Mouse (Mus musculus) gastrocnemius, adult 2 months (tissue): ENCODE data around the gene Surf1. TPM values are rescaled to one million over a fixed set of nuclear protein-coding genes. Genes with fewer than 3 reads are reported as not detected.
A peak's percentile ranks its signal among the peaks of the same experiment; 100 is the strongest.

Experiments used
- DNase-seq: peaks from one replicate; pipeline ENCODE4 v3.0.0; 2022
- H3K27ac ChIP-seq: fragments of 200-600 bp; 2 replicates; pipeline ENCODE4 v1.8.1; 2022; ENCODE audit warnings: mild to moderate bottlenecking
- H3K4me3 ChIP-seq: fragments of 200-600 bp; 2 replicates; pipeline ENCODE4 v1.8.1; 2022; ENCODE audit warnings: mild to moderate bottlenecking, moderate library complexity
- CTCF ChIP-seq: fragments of 200-600 bp; IDR thresholded peaks from 2 replicates; pipeline ENCODE4 v1.8.1; 2022; ENCODE audit warnings: antibody characterized with exemption, mild to moderate bottlenecking, moderate library complexity
- intact Hi-C: fragments of 180-260 bp; cut with DNase I; formaldehyde crosslinking; loops from one replicate; pipeline ENCODE4 v1.15.1; 2025
- long read RNA-seq, 2 experiments: library from polyadenylated mRNA; stranded (forward); transcript quantifications; one replicate each; pipeline ENCODE4 v2.0.0; 2021
- total RNA-seq, 2 experiments: library from RNA; stranded (reverse); gene quantifications; 2 replicates each; pipeline ENCODE4 v1.2.3; 2021

The Surf1 gene
- 10 to 100 TPM; 41.1 to 41.6 TPM for total RNA-seq
- long read RNA-seq, experiment 1, transcript Surf1-201 (9 exons, 1,173 nt) = major isoform, 11 of 24 reads
- long read RNA-seq, experiment 1, partial matches to known transcripts = 5 of 24 reads
- long read RNA-seq, experiment 1, other reads (novel, unspliced or antisense) = 5 of 24 reads
- long read RNA-seq, experiment 2, transcript Surf1-201 (9 exons, 1,173 nt) = major isoform, 11 of 17 reads
- long read RNA-seq, experiment 2, partial matches to known transcripts = 0 of 17 reads
- long read RNA-seq, experiment 2, other reads (novel, unspliced or antisense) = 3 of 17 reads

DNA sequence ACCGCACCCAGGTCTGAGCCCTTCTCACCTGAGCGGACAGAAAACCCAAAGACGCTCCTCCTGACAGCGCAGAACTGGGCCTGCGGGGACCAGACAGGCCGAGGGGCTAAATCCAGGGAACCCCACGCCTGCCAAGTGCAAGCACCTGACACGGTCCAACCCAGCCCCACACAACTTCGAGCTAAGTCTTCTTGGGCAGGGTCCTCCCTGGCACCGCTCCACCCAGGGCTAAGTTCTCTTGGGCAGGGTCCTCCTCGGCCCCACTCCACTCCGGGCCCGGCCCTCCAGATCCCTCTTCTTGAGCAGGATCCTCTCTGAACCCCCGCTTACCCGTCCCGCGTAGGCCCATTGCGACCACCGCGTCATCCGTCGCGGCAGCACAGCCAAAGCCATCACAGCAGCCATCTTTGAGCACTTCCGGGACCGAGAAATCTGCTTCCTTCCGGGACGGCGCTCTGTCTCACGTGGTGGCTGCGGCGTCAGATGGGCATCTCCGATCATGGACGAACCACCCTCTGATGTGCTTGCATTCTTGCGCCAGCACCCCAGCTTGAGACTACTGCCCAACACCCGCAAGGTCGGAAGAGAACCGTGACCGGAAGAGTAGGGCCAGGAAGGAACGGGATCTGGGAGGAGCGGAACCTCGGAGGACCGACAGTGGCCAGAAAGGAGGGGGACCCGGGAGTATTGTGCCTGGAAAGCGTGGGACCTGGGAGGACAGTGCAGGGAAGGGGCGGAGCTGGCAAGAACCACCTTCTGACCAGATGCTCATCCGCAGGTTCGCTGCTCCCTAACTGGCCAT is at the start of gene Surf1, which contains the start of gene Surf2:
Surf1 (minus strand) TSS at position 604 of the 802 bp plus-strand sequence.
Surf2 (plus strand) TSS at position 441 of the 802 bp plus-strand sequence.
- peak within 1 kb of the TSS; percentile 89 for H3K4me3 ChIP-seq
- TF ChIP-seq CTCF = no peak
- peak; percentile 85 for DNase-seq
- intact Hi-C loops = no loop called here
- H3K27ac ChIP-seq = peak within 1 kb of the TSS; percentile 93

DNA sequence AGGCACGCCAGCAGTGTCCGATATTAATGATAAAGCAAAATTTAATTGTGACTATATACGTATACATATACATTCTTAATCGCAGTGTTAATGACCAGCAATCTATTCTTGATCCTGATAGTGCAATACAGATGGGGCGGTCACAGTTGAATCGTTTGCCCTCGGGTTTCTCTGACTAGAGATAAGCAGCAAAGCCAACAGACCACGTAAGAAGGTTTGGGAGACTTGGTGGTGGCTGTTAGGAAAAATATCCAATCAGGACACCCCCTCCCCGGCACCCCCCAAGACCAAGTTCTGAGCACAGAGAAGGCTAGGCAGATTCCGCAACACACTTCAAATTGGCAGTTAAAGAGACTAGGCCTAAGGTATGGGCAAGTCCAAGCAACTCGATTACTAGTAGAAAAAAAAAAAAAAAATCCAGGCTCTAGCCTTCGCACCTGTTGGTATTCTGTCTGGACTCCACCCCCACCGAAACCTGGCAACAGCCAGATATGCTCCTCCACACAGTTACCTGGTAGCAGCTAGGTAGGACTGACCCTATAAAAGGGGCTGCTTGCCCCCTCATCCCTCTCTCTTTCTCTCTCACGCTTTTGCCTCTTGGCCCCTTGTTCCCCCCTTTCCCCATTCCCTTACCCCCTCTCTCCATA is 48.5 kb upstream of the Surf1 start:
- intact Hi-C loops = no loop called here

DNA sequence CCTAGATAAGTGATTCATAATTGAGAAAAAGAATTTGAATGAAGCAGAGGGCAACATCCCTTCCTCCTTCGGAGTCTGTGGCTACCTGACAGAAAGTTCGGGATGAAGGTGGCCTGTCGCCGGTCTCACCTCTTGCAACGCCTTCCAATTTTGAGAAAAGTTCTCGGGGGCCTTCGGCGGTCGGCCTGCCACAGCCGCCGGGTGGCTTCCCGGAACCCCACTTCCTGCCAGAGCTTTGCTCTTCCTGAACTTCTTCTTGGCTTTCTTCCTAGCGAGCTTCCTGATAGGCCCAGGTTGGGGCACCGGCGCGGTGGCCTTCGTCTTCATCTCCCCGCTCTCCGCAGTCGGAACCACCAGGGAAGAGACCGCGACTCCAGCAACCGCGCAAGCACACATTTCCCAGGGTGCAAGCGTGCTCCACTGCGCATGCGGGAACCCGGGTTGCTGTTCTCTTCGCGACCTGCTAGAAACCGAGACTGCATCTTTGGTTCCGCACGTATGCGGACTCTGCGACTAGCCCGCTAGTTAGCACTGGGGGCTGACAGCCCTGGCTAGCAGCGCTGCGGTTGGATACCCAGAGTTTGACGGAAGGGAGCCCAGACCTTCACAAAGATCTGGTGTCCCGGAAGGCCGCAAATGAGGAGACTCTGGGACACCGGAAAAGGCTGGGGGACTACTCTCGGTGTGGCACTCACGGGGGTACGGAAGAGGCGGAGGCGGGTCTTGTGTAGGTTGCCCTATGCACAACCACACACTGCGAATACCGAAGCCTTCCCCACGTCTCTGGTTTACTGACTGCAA is 47.8 kb upstream of the Surf1 start, which contains the start of gene Rexo4:
Rexo4 (minus strand) TSS at position 464 of the 801 bp plus-strand sequence.
- Histone ChIP-seq H3K27ac (peak within 1 kb of the TSS; percentile 99), H3K4me3 (peak within 1 kb of the TSS; percentile 74)
- TF ChIP-seq CTCF = no peak; the same call in 1 of the 2 replicates
- intact Hi-C loops = no loop called here
- DNase-seq = peak; percentile 96

More for the DNA sequence above, 48.5 kb upstream of the Surf1 start:
- no peak for TF ChIP-seq CTCF
- no peak for DNase-seq
- Histone ChIP-seq H3K4me3 (peak overlapping the region; percentile 74), H3K27ac (peak overlapping the region; percentile 99)

DNA sequence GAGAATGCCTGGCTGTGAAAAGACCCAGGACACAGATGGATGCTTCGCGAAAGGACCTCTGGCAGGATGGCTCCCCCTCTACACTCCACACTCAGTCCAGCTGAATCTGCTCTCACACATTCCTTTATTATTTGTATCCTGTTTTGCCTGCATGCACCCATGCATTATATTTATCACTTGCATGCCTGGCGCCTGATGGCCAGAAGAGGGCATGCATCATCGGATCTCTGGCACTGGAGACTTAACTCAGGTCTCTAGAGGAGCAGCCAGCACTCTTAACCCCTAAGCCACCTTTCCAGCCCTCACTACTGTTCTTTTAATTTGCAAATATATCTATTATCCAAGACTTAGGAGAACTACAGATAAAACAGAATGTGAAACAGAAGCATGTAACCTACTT is 44.4 kb upstream of the Surf1 start:
- peak; percentile 31; the same call in 1 of the 2 replicates for TF ChIP-seq CTCF
- DNase-seq = no peak
- intact Hi-C loops = no loop called here
- no peak overlapping the region for H3K4me3 ChIP-seq
- H3K27ac ChIP-seq = no peak overlapping the region

DNA sequence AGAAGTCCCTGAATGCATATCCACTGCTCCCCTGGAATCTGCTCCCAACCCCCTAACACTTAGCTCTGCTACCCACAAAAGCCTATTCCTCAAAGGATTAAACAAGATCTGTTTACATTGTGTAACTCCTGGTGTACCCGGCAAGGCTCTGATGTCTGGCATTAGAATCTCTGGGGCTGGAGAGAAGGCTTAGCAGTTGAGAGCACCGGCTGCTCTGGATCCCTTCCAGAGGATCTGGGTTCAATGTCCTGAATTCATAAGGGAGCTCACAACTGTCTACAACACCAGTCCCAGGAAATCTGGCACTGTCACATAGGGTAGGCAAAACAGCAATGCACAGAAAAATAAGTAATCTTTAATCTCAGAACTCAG is 41.1 kb upstream of the Surf1 start:
- no peak for TF ChIP-seq CTCF
- no peak for DNase-seq
- intact Hi-C loops = no loop called here
- Histone ChIP-seq H3K27ac (no peak overlapping the region), H3K4me3 (no peak overlapping the region)

DNA sequence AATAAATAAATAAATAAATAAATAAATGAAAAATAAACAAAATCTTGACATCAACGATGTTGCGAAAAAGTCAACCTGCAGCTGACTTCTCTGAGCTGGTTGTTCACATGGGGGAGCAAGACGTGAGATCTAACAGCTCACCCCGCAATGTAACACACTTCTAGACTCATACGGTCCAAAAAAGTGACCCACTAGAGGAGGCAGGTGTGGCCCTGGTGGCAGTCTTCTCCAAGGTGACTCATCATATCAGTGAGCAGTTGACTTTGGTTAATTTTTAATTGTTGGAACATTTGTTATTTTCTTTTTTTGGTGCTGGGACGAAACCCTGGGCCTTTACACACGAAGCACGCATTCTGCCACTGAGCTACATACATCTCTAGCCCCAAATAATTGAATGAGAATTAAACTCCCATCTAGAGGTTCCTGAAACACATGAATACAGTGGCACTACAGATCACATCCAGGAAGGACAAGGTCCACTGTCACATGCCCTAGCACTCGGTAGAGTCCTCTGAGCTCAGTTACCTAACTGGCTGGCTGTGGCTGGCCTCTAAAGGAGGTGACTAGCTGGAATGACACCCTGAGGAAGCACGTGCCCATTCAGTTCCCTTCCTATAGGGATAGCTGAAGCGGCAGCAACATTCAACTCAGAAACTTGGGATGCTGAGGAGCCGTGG is 40.6 kb upstream of the Surf1 start:
- Histone ChIP-seq H3K4me3 (no peak overlapping the region), H3K27ac (no peak overlapping the region)
- DNase-seq = no peak
- intact Hi-C loops = no loop called here
- no peak for TF ChIP-seq CTCF

DNA sequence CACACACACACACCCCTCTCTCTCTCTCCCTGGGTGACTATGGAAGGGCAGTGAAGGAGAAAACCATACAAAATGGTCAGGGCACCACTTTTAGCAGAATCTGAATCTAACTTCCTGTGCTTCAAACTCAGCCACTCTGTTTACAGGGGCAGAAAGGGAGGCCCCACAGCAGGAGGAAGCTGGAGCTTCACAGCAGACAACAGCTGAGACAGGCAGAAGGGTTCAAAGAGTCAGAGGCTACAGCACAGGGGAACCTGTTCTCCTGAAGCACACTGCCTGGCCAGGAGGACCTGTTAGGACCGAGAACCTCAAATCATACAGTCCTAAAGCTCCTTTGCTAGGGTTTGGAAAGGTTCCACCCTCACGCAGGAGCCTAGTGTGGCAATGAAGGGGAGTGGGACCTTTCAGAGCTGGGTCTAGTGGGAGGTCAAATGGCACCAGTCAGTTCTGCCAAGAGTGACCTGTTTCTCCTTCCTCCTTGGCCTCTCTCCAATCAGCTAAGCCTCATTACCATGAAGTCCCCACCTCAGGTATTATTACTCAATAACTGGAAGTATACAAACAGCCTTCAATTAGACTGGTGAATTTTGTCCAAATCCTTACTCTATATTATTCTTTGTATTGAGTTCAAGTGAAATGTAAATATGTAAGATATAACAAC is 38.5 kb upstream of the Surf1 start:
- Histone ChIP-seq H3K27ac (no peak overlapping the region), H3K4me3 (no peak overlapping the region)
- DNase-seq = no peak
- TF ChIP-seq CTCF = no peak
- intact Hi-C loops = no loop called here

DNA sequence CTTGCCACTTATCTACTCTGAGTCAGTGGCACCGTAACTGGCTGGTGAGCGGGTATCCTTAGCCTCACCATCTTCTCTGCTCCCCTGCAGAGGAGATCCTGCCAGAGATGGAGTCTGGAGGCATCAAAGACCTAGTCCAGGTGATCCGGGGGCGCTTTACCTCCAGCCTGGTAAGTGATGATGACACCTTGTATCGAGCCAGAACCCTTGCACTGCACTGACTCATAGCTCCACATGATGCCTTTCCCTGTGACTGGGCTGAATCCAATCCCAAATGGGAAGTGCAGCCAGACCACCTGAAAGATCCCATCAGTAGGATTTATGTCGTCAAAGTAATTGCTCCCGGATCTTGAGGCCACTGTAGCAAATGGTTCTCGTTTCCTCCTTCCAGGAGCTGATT is 36.5 kb upstream of the Surf1 start:
- Histone ChIP-seq H3K27ac (no peak overlapping the region), H3K4me3 (no peak overlapping the region)
- intact Hi-C loops = no loop called here
- no peak for TF ChIP-seq CTCF
- DNase-seq = no peak

DNA sequence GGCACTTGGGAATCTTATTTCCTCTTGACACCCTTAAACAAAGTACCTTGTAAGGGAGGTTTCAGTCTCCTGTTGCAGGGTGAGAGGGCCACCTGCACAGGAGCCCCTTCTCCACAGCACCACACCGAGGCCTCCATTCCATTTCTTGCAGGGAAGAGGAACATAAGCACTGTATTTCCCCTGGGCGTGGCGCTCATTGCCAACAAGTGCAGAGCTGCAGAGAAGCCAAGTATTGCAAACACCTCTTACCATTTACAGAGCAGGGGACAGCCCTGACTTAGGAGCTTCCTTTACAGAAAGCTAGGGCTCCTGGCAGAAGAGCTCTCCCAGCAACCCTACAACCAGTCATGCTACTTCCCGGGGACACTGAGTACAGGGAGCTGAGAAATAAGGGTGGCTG is 35.9 kb upstream of the Surf1 start:
- H3K27ac ChIP-seq = no peak overlapping the region
- H3K4me3 ChIP-seq = no peak overlapping the region
- intact Hi-C loops = no loop called here
- DNase-seq = no peak
- TF ChIP-seq CTCF = no peak

DNA sequence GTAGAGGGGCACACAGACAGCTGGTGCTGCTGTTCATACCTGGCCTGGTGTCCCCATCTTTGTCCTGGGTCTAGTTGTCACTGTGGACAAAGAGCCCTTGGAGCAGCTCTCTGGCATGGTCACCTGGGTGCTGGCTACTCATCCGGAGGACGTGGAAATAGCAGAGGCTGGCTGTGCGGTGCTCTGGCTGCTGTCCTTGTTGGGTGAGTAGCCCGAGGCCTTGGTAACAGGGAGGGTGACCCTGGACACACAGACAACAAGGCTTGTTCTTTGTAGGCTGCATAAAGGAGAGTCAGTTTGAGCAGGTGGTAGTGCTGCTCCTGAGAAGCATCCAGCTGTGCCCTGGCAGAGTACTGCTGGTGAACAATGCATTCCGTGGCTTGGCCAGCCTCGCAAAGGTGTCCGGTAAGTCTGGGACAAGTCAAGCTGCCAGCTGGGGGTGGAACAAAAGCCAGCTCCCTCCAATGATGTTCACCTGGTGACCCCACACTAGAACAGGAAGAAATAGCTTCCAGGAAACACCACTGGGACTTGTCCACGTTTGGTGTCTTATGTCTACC is 35.1 kb upstream of the Surf1 start:
- no peak for DNase-seq
- intact Hi-C loops = no loop called here
- no peak for TF ChIP-seq CTCF
- no peak overlapping the region for H3K4me3 ChIP-seq
- no peak overlapping the region for H3K27ac ChIP-seq

DNA sequence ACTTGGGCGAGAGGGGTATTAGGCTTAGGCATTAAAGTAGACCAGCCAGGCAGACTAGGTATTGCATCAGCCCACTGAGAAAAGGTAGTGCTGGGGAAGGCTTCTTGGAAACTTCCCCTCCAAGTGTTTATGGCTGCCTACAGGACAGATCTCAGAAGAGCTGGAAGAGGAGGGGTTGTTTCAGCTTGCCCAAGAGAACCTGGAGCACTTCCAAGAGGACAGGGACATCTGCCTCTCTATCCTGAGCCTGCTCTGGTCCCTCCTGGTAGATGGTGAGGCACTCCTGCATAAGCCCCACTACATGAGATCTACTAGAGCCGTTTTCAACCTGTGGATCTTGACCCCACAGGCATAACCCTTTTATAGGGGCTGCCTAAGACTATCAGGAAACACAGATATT is 34.1 kb upstream of the Surf1 start:
- no peak overlapping the region for H3K4me3 ChIP-seq
- no peak for TF ChIP-seq CTCF
- intact Hi-C loops = no loop called here
- no peak for DNase-seq
- no peak overlapping the region for H3K27ac ChIP-seq
